Mouse (Mus musculus): Measurements from ENCODE around the gene Cfap61.

DNA sequence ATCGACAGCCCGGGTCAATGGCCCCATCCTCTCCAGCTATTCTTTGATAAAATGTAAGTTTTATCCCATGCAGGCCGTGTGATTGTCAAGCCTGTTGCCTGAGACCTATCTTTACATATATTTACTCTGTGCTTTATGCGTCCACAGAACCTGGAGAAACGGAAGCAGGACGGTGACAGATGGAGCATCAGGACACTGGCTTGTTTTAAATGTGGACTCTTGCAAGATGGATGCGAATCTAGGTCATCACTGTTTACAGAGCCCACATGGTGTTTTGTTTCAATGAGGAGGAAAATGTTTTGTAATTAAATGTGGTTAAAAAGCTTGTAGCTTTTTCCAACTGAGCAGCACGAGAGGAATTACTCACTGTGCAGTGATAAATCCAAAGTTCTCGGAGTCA lies 36.5 kb upstream of the Cfap61 start:
- TF ChIP-seq CTCF (IDR thresholded peaks at IDR 0.05; ENCODE audit: borderline replicate concordance, insufficient read depth, low read length) (no peak), POLR2A (IDR thresholded peaks at IDR 0.05; ENCODE audit: low read depth, low read length) (no peak)

Data from embryonic fibroblast, embryonic 13.5 days (primary cell).